Mouse (Mus musculus) forebrain, postnatal 0 days (tissue): ENCODE data around the gene Abcd3. TPM values are rescaled to one million over a fixed set of nuclear protein-coding genes. Genes with fewer than 3 reads are reported as not detected.

Source experiments
- ATAC-seq: fragments of 200-750 bp; cut with Nextera tagmentation; 2 replicates; pipeline ENCODE4 v1.8.0; 2017; ENCODE audit warnings: mild to moderate bottlenecking, moderate library complexity
- DNase-seq: peaks from one replicate; pipeline ENCODE4 v3.0.0-alpha.2; 2015
- H3K27ac ChIP-seq: fragments of 300-500 bp; sonication (generic); 2 replicates; pipeline ENCODE4 v1.5.1; 2014; ENCODE audit warnings: low read depth, mild to moderate bottlenecking, antibody characterized with exemption, low read length, moderate library complexity, mixed read lengths
- H3K27me3 ChIP-seq: fragments of 300-500 bp; sonication (generic); 2 replicates; pipeline ENCODE4 v1.6.1; 2014; ENCODE audit warnings: mild to moderate bottlenecking, low read length, mixed read lengths; ENCODE audit not compliant: insufficient read depth
- H3K36me3 ChIP-seq: fragments of 300-500 bp; sonication (generic); 2 replicates; pipeline ENCODE4 v1.6.1; 2014; ENCODE audit warnings: mild to moderate bottlenecking, moderate library complexity; ENCODE audit not compliant: insufficient read depth
- H3K4me1 ChIP-seq: fragments of 300-500 bp; sonication (generic); 2 replicates; pipeline ENCODE4 v1.6.1; 2014; ENCODE audit warnings: antibody characterized with exemption; ENCODE audit not compliant: insufficient read depth
- H3K4me2 ChIP-seq: fragments of 300-500 bp; sonication (generic); 2 replicates; pipeline ENCODE4 v1.6.1; 2014; ENCODE audit warnings: low read depth, mild to moderate bottlenecking, moderate library complexity
- H3K4me3 ChIP-seq: fragments of 300-500 bp; sonication (generic); 2 replicates; pipeline ENCODE4 v1.5.1; 2014; ENCODE audit warnings: low read depth, low read length, mixed read lengths
- H3K9ac ChIP-seq: fragments of 300-500 bp; sonication (generic); 2 replicates; pipeline ENCODE4 v1.6.1; 2014; ENCODE audit warnings: mild to moderate bottlenecking
- H3K9me3 ChIP-seq: fragments of 300-500 bp; sonication (generic); 2 replicates; pipeline ENCODE4 v1.6.1; 2016; ENCODE audit warnings: low read length
- CTCF ChIP-seq: sonication (generic); IDR thresholded peaks from 2 replicates; pipeline ENCODE4 v1.5.1; 2016; ENCODE audit warnings: antibody characterized with exemption, control low read depth, low read depth
- WGBS: fragments of 180-500 bp; shearing (Covaris S2); extraction: QIAGEN DNeasy Blood & Tissue Kit; methylation state at CpG from one replicate; pipeline ENCODE4 v1.1.7; 2014; 5-methylcytosine and 5-hydroxymethylcytosine counted together
- polyA plus RNA-seq: library from polyadenylated mRNA; unstranded; fragments of >200 nt; fragmentation: Nextera tagmentation; extraction: Ambion mirVana; gene quantifications from 2 replicates; pipeline ENCODE4 v1.2.1, GENCODE M21; 2015
- total RNA-seq: library from RNA; depleted of rRNA; stranded (reverse); fragments of >200 nt; gene quantifications from 2 replicates; pipeline ENCODE4 v1.2.3, GENCODE M21; 2014; rRNA removed

Gene Abcd3
- total RNA-seq = 57.3 and 65.7 TPM in 2 replicates
- 48.6 and 72.8 TPM in 2 replicates for polyA plus RNA-seq

GRCm38 (mm10) chr3:121814877-121815548 is at the start of gene Abcd3:
Gene Abcd3 (minus strand): TSS chr3:121815302.
- H3K27ac ChIP-seq = peak within 1 kb of the TSS; percentile 98
- DNase-seq (peak; percentile 95), ATAC-seq (peak; percentile 90)
- TF ChIP-seq CTCF = no peak; the same call in none of the 2 replicates
- H3K9ac ChIP-seq = peak within 1 kb of the TSS; percentile 92
- no peaks in the 10 kb centered on the region for H3K36me3 ChIP-seq
- 3% methylated on average over 93 of the region's 99 CpGs for WGBS
- no peaks in the 10 kb centered on the region for H3K9me3 ChIP-seq
- no peaks in the 10 kb centered on the region for H3K27me3 ChIP-seq
- H3K4me2 ChIP-seq = peak within 1 kb of the TSS; percentile 79
- H3K4me1 ChIP-seq = peaks cover 6% of the 10 kb centered on the region
- peak within 1 kb of the TSS; percentile 75 for H3K4me3 ChIP-seq

GRCm38 (mm10) chr3:121859142-121859541 is 44.0 kb upstream of the Abcd3 start:
- Histone ChIP-seq H3K4me1 (no peaks in the 10 kb centered on the region), H3K27ac (no peak overlapping the region), H3K9me3 (no peaks in the 10 kb centered on the region), H3K27me3 (no peaks in the 10 kb centered on the region), H3K4me2 (no peak overlapping the region), H3K9ac (no peak overlapping the region), H3K36me3 (no peaks in the 10 kb centered on the region), H3K4me3 (no peak overlapping the region)
- no peak for TF ChIP-seq CTCF
- no peak for ATAC-seq
- DNase-seq = no peak
- WGBS = 20% methylated on average over 5 of the region's 5 CpGs

- H3K36me3 ChIP-seq = no peaks in the 10 kb centered on the region
- H3K27me3 ChIP-seq = no peaks in the 10 kb centered on the region
- no peaks in the 10 kb centered on the region for H3K9me3 ChIP-seq
- no peak for TF ChIP-seq CTCF
- H3K9ac ChIP-seq = no peak overlapping the region
- WGBS = 94% methylated on average over 4 of the region's 4 CpGs
- no peaks in the 10 kb centered on the region for H3K4me1 ChIP-seq
- no peak overlapping the region for H3K4me2 ChIP-seq
- no peak overlapping the region for H3K4me3 ChIP-seq
- no peak for DNase-seq
- no peak overlapping the region for H3K27ac ChIP-seq
- no peak for ATAC-seq
Observed at GRCm38 (mm10) chr3:121856131-121856530, 41.0 kb upstream of the Abcd3 start.

- no peak overlapping the region for H3K4me3 ChIP-seq
- H3K9ac ChIP-seq = no peak overlapping the region
- H3K4me1 ChIP-seq = no peaks in the 10 kb centered on the region
- no peaks in the 10 kb centered on the region for H3K9me3 ChIP-seq
- 61% methylated on average over 5 of the region's 5 CpGs for WGBS
- no peaks in the 10 kb centered on the region for H3K36me3 ChIP-seq
- TF ChIP-seq CTCF = no peak
- DNase-seq = no peak
- no peaks in the 10 kb centered on the region for H3K27me3 ChIP-seq
- no peak for ATAC-seq
- no peak overlapping the region for H3K4me2 ChIP-seq
- H3K27ac ChIP-seq = no peak overlapping the region
Observed at GRCm38 (mm10) chr3:121853781-121854520, 38.8 kb upstream of the Abcd3 start.

- no peak overlapping the region for H3K4me2 ChIP-seq
- H3K27ac ChIP-seq = no peak overlapping the region
- ATAC-seq (no peak), DNase-seq (no peak)
- 54% methylated on average over 4 of the region's 4 CpGs for WGBS
- no peaks in the 10 kb centered on the region for H3K9me3 ChIP-seq
- H3K4me3 ChIP-seq = no peak overlapping the region
- no peaks in the 10 kb centered on the region for H3K4me1 ChIP-seq
- H3K36me3 ChIP-seq = no peaks in the 10 kb centered on the region
- no peak overlapping the region for H3K9ac ChIP-seq
- TF ChIP-seq CTCF = no peak
- no peaks in the 10 kb centered on the region for H3K27me3 ChIP-seq
Observed at GRCm38 (mm10) chr3:121852074-121852826, 37.1 kb upstream of the Abcd3 start.

GRCm38 (mm10) chr3:121851006-121851405 is 35.9 kb upstream of the Abcd3 start:
- ATAC-seq (no peak), DNase-seq (no peak)
- TF ChIP-seq CTCF = no peak
- H3K4me2 ChIP-seq = no peak overlapping the region
- no peak overlapping the region for H3K4me3 ChIP-seq
- H3K9ac ChIP-seq = no peak overlapping the region
- H3K36me3 ChIP-seq = no peaks in the 10 kb centered on the region
- 93% methylated on average over 3 of the region's 3 CpGs for WGBS
- no peaks in the 10 kb centered on the region for H3K4me1 ChIP-seq
- no peaks in the 10 kb centered on the region for H3K27me3 ChIP-seq
- H3K9me3 ChIP-seq = no peaks in the 10 kb centered on the region
- no peak overlapping the region for H3K27ac ChIP-seq
